Mouse (Mus musculus) cerebellum, adult 8-10 months (tissue): ENCODE measurements around the gene Ildr1.

Experiments
- DNase-seq: peaks from one replicate; pipeline ENCODE4 v3.0.0; 2022

The Ildr1 gene

GRCm38 (mm10) chr16:36772996-36773395, 79.2 kb downstream of the Ildr1 start:
- DNase-seq: no peak

DNA sequence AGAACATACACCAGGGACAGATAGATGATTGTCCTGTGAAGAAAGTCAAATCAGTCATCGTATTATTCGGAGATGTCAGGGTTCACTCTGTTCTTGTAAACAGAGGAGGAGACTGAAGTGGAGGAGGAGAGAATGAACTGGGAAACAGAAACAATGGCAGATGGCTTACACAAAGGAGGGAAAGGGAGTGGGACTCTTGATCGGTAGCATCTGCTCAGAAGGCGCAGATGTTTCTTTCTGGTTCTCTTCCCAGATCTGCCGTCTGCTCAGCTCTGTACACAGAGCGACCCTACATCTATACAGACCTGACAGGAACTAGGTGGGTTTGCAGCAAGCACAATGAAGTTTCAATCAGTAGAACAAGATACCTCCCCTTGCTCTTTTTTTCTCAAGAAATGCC, 81.9 kb downstream of the Ildr1 start:
- DNase-seq: no peak
